Mouse (Mus musculus) thymus, postnatal 36 days (tissue): ENCODE measurements around the gene Lcn10.
"Not testable (repeated sequence)": the region's sequence is repeated elsewhere in the genome, so short reads cannot be mapped to it uniquely, and the experiment has no call there.

ENCODE experiments used
- DNase-seq, 2 experiments: peaks; one replicate each; pipeline ENCODE4 v3.0.0; 2022; ENCODE audit warnings: mixed read lengths in 2 of 2

The Lcn10 gene

DNA sequence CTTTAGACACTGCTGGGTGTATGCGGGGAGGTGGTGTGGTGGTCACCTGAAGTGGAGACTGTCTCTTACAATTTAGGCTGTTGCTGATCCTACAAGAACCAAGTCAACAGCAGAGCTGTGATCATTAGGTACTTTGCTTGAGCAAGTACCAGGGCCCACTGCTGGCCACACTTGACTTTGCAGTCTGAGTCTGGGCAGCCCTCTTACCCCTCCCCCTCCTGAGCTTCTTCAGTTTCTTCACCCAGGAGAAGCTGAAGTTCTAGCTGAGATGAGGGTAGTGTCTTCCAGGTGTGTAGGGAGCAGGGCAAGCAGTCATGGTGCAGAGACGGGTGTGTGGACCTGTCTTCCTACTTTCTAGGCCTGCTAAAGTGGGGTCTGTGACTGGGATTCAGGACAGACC, 25.6 kb downstream of the Lcn10 start:
- peak in 1 of 2 experiments; percentile 39 for DNase-seq

DNA sequence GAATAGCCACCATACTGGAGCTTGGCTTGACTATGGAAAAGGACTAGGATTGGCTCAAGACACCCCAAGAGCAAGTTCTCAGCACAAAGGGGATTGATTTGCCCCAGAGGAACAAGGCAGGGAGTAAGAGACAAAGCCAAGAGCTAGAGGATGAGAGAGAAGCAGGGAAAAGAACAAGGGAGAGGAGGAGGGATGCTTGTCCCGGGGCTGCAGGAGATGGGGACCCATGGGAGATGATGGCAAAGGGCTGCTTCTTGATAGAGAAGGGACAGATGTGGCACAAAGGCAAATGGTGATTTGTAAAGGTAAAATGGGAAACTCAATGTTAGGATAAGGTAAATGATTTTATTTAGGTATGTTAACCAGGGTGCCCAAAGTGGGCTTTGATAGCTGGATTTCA, 26.5 kb downstream of the Lcn10 start:
- DNase-seq: not testable (repeated sequence)

DNA sequence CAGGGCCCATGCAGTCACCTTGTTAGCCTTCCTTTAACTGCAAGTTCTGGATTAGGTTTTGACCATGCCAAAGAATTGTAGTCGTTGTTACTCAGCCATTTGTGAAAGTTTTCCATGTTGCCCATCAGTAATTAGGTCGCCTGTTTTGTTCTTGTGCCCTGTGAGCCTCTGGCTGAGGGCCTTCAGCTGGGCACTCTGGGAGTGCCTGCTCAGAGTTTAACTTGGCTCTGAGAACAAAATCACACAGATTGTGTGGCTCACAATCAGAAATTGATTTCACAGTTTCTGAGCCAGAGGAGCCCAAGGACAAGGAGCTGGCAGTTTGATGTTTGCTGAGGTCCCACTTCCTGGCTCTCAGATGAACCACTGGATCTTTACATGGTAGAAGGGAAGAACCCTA, 27.3 kb downstream of the Lcn10 start:
- DNase-seq: not testable (repeated sequence)

DNA sequence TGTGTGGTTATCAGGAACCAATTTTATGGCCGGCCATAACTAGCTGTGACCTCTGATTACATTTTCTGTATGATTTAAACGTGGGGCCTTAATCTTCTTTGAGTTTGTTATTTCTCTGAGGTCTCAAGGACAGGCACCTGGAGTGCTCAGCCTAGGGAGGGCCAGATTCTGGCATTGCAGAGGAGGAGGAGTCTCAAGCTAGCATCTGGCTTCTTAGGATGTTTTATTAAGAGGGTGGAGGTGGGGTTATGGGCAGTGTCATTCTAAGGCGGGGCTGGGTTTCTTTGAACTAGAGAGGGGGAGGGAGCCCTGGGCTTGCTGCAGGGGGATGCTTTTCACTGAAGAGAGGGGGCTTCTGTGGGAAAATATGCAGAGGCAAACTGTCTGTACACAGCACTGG, 29.1 kb downstream of the Lcn10 start:
- DNase-seq: not testable (repeated sequence)

DNA sequence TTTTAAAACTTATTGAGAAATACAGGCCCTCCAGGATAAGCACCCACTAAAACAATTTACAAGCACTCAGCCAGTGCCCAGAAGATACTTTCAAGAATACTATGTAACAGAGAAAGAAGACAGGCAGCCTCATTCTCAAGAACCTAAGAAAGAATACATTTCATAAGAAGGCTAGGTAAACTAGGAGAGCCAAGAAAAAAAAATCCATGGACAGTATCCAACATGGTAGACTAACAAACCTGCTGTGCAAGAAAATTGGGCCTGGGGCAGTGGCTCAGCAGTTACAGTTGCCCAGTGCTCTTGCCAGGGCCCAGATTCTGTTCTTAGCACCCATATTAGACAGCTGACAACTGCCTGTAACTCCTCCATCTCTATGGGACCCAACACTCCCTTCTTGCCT, 34.7 kb downstream of the Lcn10 start:
- DNase-seq: no peak

DNA sequence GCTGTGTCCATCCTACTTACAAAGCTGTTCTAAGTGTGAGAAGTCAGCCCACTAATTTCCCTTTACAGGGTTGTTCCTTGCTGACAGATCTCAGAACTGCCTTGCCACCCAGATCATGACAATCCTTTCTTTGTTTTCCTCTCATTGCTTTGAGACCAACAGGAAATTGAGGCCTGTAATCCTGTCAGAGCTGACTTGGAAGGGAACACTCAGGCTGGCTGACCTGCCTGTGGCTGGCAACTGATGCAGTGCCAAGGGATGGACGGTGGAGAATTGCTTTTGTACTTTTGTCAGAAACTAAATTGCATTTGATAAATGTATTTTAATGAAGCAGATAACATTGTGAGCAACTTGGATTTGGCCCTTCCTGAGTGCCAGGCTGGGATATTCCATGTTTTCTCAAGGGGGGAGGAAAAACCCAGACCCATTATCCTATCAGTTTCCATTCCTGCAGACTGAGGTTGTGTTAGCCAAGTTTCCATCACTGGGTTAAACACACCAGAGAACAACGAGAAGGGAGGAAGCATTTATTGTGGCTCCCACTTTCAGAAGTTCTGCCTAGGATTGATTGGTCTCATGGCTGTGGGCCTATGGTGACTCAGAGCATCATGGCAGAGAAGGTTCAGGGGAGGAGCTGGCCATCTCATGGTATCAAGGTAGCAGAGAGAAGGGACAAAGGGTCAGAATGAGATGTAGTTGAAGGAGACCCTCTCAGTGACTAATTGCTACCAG, 50.8 kb downstream of the Lcn10 start:
- DNase-seq: no peak
